In the genomic region with DNA sequence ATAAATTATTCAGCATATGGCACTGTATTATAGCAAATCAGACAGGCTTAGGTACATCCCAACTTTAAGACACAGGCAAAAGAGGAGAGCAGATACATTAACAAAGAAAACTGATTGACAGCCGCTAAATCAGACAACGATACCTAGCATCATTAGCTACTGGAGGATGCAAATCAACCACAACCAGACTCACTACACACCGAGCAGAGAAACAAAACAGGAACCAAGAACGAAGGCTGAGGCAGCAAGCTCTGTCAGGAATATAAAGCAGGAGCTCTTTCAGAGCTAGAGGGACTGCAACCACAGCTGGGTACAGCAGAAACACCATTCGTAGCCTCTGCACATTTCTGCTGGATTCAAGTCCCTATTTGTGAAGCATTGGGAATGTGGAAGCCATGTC, we compare ENCODE assay signal across 23 mouse cellular contexts. TPM values are rescaled to one million over a fixed set of nuclear protein-coding genes. Genes with fewer than 3 reads are reported as not detected.
DNase-seq lines count a peak whose midpoint lies in the region; ATAC-seq and TF ChIP-seq lines count a peak whose summit lies in the region.
"Had no signal": no experiment of that assay in that cellular context is flagged by ENCODE, and none has a peak within 500 bp of the region (broad histone marks: within the 10 kb centered on the region; RNA-seq: fewer than 3 reads in every experiment).

No protein-coding gene starts in this region.

- no peak for TF ChIP-seq RAD21 in CH12.LX (IDR thresholded peaks at IDR 0.05; ENCODE audit: low read depth, low read length)

- dilution Hi-C loops in CH12.LX (cut with MboI; ENCODE audit: extremely low pct_ligation_motif_present, extremely low pct_unique_long_range_greater_than_20kb, low sequenced_read_pairs): no loop called here

- peaks cover 20 to 61% of the 10 kb centered on the region in 2 experiments for H3K4me1 ChIP-seq in CH12.LX (ENCODE audit: control insufficient read depth in 1 of 2, insufficient read depth in 2 of 2)
- H3K4me1 ChIP-seq in midbrain, embryonic 16.5 days (ENCODE audit: control insufficient read depth, insufficient read depth, low read length): no peaks in the 10 kb centered on the region
- H3K4me1 ChIP-seq: embryonic facial prominence, embryonic 12.5 days; forebrain, embryonic 13.5 days; forebrain, embryonic 15.5 days had no signal

- peak; percentile 47 for ATAC-seq in granulocyte monocyte progenitor cell, adult 5-6 weeks (replicated peaks; ENCODE audit: poor library complexity, severe bottlenecking)
- ATAC-seq in megakaryocyte progenitor cell, adult 5-6 weeks (replicated peaks; ENCODE audit: poor library complexity): peak; percentile 42
- no peak for ATAC-seq in midbrain, embryonic 16.5 days
- ATAC-seq: CD4-positive, CD25-positive, alpha-beta regulatory T cell, adult 4 months; forebrain, embryonic 13.5 days; forebrain, embryonic 15.5 days; forebrain, postnatal 0 days had no signal

- TF ChIP-seq POLR2A in CH12.LX (IDR thresholded peaks at IDR 0.05; ENCODE audit: low read depth, low read length): no peak

- DNase-seq in CH12.LX (ENCODE audit: extremely low read depth): peak; percentile 78
- DNase-seq in splenic B cell, adult 2 months (ENCODE audit: low read depth, low spot score): peak; percentile 61
- no peak for DNase-seq in left cerebral cortex, postnatal 36 days (ENCODE audit: low spot score in 2 of 2)
- DNase-seq in liver: no peak
- no peak for DNase-seq in layer of hippocampus, adult 18-20 months (ENCODE audit: low spot score in 2 of 2)
- DNase-seq: adrenal gland, adult 2 months; adrenal gland, postnatal 10 days; adrenal gland, postnatal 25 days; cerebellum, adult 11 months; cerebellum, adult 18-20 months; cerebellum, adult 8-10 months; cerebellum, adult 9-11 months; cerebellum, postnatal 14 days; cerebellum, postnatal 36 days; forebrain, postnatal 0 days had no signal

- in situ Hi-C loops in CH12.LX (cut with MboI; ENCODE audit: low pct_ligation_motif_present, low pct_unique_long_range_greater_than_20kb, low sequenced_read_pairs): loop anchor here (5.0 to 10.0 kb wide), 2 partner anchors 73 to 610 kb away; a partner anchor contains a TSS

- H3K4me3 ChIP-seq in CH12.LX (replicated peaks in 1 of 3; ENCODE audit: low read depth in 2 of 3, low read length in 2 of 3, poor library complexity in 1 of 3): no peak overlapping the region
- no peak overlapping the region for H3K4me3 ChIP-seq in midbrain, embryonic 16.5 days (ENCODE audit: low read depth, low read length)
- H3K4me3 ChIP-seq: embryonic facial prominence, embryonic 10.5 days; embryonic facial prominence, embryonic 12.5 days; forebrain, embryonic 13.5 days; forebrain, embryonic 15.5 days had no signal

- no peaks in the 10 kb centered on the region for H3K27me3 ChIP-seq in CH12.LX (replicated peaks)
- no peaks in the 10 kb centered on the region for H3K27me3 ChIP-seq in splenic B cell, adult 2 months (ENCODE audit: control insufficient read depth, insufficient read depth, low read length, poor library complexity, severe bottlenecking)
- no peaks in the 10 kb centered on the region for H3K27me3 ChIP-seq in midbrain, embryonic 16.5 days (ENCODE audit: control insufficient read depth, insufficient read depth, low read depth, low read length)
- H3K27me3 ChIP-seq: embryonic facial prominence, embryonic 12.5 days; forebrain, embryonic 13.5 days; forebrain, embryonic 15.5 days had no signal

- no peaks in the 10 kb centered on the region for H3K79me2 ChIP-seq in CH12.LX (replicated peaks; ENCODE audit: control insufficient read depth, extremely low read depth, insufficient read depth, poor library complexity, severe bottlenecking)

- no peak overlapping the region for H3K9ac ChIP-seq in CH12.LX (ENCODE audit: insufficient read depth, low read depth)
- no peak overlapping the region for H3K9ac ChIP-seq in midbrain, embryonic 16.5 days (ENCODE audit: low read depth, low read length)
- H3K9ac ChIP-seq: embryonic facial prominence, embryonic 12.5 days; forebrain, embryonic 13.5 days; forebrain, embryonic 15.5 days; forebrain, postnatal 0 days had no signal

- no peak for TF ChIP-seq CTCF in CH12.LX (conservative IDR thresholded peaks at IDR 0.05 in 1 of 2, IDR thresholded peaks at IDR 0.05 in 1 of 2; ENCODE audit: low read depth in 2 of 2, low read length in 2 of 2)

- no peaks in the 10 kb centered on the region for H3K9me3 ChIP-seq in CH12.LX (replicated peaks; ENCODE audit: low read length)
- H3K9me3 ChIP-seq in midbrain, embryonic 16.5 days (replicated peaks; ENCODE audit: control insufficient read depth, low read length, poor library complexity, severe bottlenecking): no peaks in the 10 kb centered on the region
- H3K9me3 ChIP-seq: embryonic facial prominence, embryonic 10.5 days; embryonic facial prominence, embryonic 12.5 days; forebrain, embryonic 13.5 days; forebrain, embryonic 15.5 days had no signal

- WGBS in midbrain, embryonic 16.5 days: 75% methylated on average over 5 of the region's 5 CpGs

- peak; percentile 82 for TF ChIP-seq EP300 in CH12.LX (IDR thresholded peaks at IDR 0.05; ENCODE audit: low read length)

- intact Hi-C loops in left cerebral cortex, postnatal 36 days (cut with DNase I): no loop called here

- H3K36me3 ChIP-seq in CH12.LX (replicated peaks in 1 of 2; ENCODE audit: control insufficient read depth in 1 of 2, insufficient read depth in 1 of 2, low read length in 1 of 2): no peaks in the 10 kb centered on the region
- no peaks in the 10 kb centered on the region for H3K36me3 ChIP-seq in splenic B cell, adult 2 months (ENCODE audit: control insufficient read depth, insufficient read depth, low read length, poor library complexity, severe bottlenecking)
- no peaks in the 10 kb centered on the region for H3K36me3 ChIP-seq in midbrain, embryonic 16.5 days (ENCODE audit: control insufficient read depth, insufficient read depth, low read length)
- H3K36me3 ChIP-seq: embryonic facial prominence, embryonic 10.5 days; embryonic facial prominence, embryonic 12.5 days; forebrain, embryonic 15.5 days had no signal

- peak overlapping the region; percentile 21; the same call in 1 of the 2 replicates for H3K4me2 ChIP-seq in CH12.LX (ENCODE audit: insufficient read depth, low read depth, poor library complexity, severe bottlenecking)
- no peak overlapping the region for H3K4me2 ChIP-seq in midbrain, embryonic 16.5 days (ENCODE audit: low read length)
- H3K4me2 ChIP-seq: embryonic facial prominence, embryonic 12.5 days; forebrain, embryonic 13.5 days; forebrain, embryonic 15.5 days had no signal

- H3K27ac ChIP-seq in CH12.LX (ENCODE audit: insufficient read depth, low read depth): no peak overlapping the region
- H3K27ac ChIP-seq in midbrain, embryonic 16.5 days (ENCODE audit: low read length): no peak overlapping the region
- H3K27ac ChIP-seq: embryonic facial prominence, embryonic 10.5 days; embryonic facial prominence, embryonic 12.5 days; forebrain, embryonic 13.5 days; forebrain, embryonic 15.5 days had no signal

TF ChIP-seq in CH12.LX, 34 proteins besides CTCF, POLR2A, EP300 and RAD21:
- TF ChIP-seq UBTF (IDR thresholded peaks at IDR 0.05; ENCODE audit: low read depth, low read length): no peak
- no peak for TF ChIP-seq JUN (IDR thresholded peaks at IDR 0.05; ENCODE audit: insufficient read depth, low read depth, low read length)
- 0 out of 2 replicates have a peak, but pooled peaks have one; percentile 37 for TF ChIP-seq MAFK (IDR thresholded peaks at IDR 0.05; ENCODE audit: insufficient replicate concordance, low read length)
- TF ChIP-seq RCOR1 (conservative IDR thresholded peaks at IDR 0.05; ENCODE audit: low read depth, low read length): 0 out of 2 replicates have a peak, but pooled peaks have one; percentile 27
- TF ChIP-seq TBP (conservative IDR thresholded peaks at IDR 0.05; ENCODE audit: low read depth, low read length): 0 out of 2 replicates have a peak, but pooled peaks have one; percentile 19
- TF ChIP-seq ELF1 (IDR thresholded peaks at IDR 0.05; ENCODE audit: low read depth, low read length): 0 out of 2 replicates have a peak, but pooled peaks have one; percentile 24
- TF ChIP-seq IRF4 (IDR thresholded peaks at IDR 0.05; ENCODE audit: low read depth, low read length): peak; percentile 75
- no peak for TF ChIP-seq MYC (IDR thresholded peaks at IDR 0.05; ENCODE audit: low read depth, low read length)
- peak; percentile 14; the same call in 1 of the 2 replicates for TF ChIP-seq MEF2A (IDR thresholded peaks at IDR 0.05; ENCODE audit: borderline replicate concordance, low read depth, low read length)
- peak; percentile 34; the same call in 1 of the 2 replicates for TF ChIP-seq ETS1 (conservative IDR thresholded peaks at IDR 0.05; ENCODE audit: low read depth, low read length)
- no peak for TF ChIP-seq KAT2A (IDR thresholded peaks at IDR 0.05; ENCODE audit: insufficient replicate concordance, low read length)

RNA-seq across cellular contexts. Expression of a gene that starts 18.2 kb away (rescaled TPM):
- total RNA-seq in CH12.LX (2012; rRNA removed) (0.13 TPM in 1 of 2 replicates, not detected in the other), CH12.LX (2014; rRNA removed) (0.19 and 0.30 TPM in 2 replicates)
- 0.19 and 0.21 TPM in 2 replicates for polyA plus RNA-seq in CH12.LX (2012; ENCODE audit: insufficient read length, low read depth)
- not detected in 2 replicates for total RNA-seq in granulocyte monocyte progenitor cell, adult 5-6 weeks (2014; fragmentation: Nextera tagmentation)
- 0.13 TPM in 1 of 2 replicates, not detected in the other for total RNA-seq in granulocyte monocyte progenitor cell, adult 5-6 weeks (2017)
- total RNA-seq in megakaryocyte progenitor cell, adult 5-6 weeks (2015): 0.07 TPM in 1 of 2 replicates, not detected in the other
- total RNA-seq in megakaryocyte progenitor cell, adult 5-6 weeks (2017): 0.50 TPM in 1 of 2 replicates, not detected in the other
- polyA plus RNA-seq in midbrain, embryonic 16.5 days (2015; fragmentation: Nextera tagmentation; extraction: Ambion mirVana): 1.7 and 2.0 TPM in 2 replicates
- 1 to 10 TPM in 1 of 2 experiments, under 1 TPM in 1; 0.66 to 1.0 TPM for total RNA-seq in left cerebral cortex, postnatal 36 days (2021)
- 1 to 10 TPM; 1.1 to 1.5 TPM for total RNA-seq in layer of hippocampus, adult 18-20 months (2021)
- polyA plus RNA-seq: CD4-positive, CD25-positive, alpha-beta regulatory T cell, adult 4 months had no signal

Comparison
In these comparisons a context has a peak if more than half of its experiments do, and no peak if none do; other contexts are left out.
1. DNase-seq: peak in CH12.LX (single experiment) and splenic B cell, adult 2 months (single experiment); none in left cerebral cortex, postnatal 36 days (0 of 2), liver (single experiment) and layer of hippocampus, adult 18-20 months (0 of 2).